Mouse (Mus musculus): ENCODE data around the gene Gadd45g. TPM values are rescaled to one million over a fixed set of nuclear protein-coding genes. Genes with fewer than 3 reads are reported as not detected.

Gene Gadd45g
- polyA plus RNA-seq, 1 experiment from 2014 or later, result 60.1 TPM

DNA sequence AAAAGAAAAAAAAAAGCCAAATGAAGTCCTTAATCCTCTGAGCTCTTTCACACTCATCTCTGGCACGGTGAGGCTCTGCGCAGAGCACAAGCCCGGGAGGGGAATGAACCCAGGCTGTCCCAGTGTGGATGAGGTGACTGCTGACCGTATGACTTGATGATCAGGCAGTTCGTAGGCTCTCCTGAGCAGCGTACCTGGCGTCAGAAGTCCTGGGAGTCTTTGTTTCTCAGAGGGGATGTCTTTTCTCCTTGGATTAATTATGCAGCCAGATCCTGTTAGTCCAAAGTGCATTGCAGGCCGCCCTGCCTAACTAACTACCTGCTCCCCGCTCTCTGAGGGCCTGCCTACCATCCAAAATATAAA lies 22.6 kb downstream of the Gadd45g start:
- no peak overlapping the region for H3K9ac ChIP-seq (ENCODE audit: low read depth, low read length)
- H3K4me3 ChIP-seq (replicated peaks; ENCODE audit: low read depth, low read length), result no peak overlapping the region
- no peaks in the 10 kb centered on the region for H3K27me3 ChIP-seq (ENCODE audit: insufficient read depth, low read length)
- DNase-seq (ENCODE audit: low spot score), result no peak
- no peaks in the 10 kb centered on the region for H3K36me3 ChIP-seq (ENCODE audit: insufficient read depth, low read length)
- no peak overlapping the region for H3K27ac ChIP-seq
- ATAC-seq (replicated peaks; ENCODE audit: low FRiP score, low read depth), result no peak
- H3K9me3 ChIP-seq (replicated peaks; ENCODE audit: low read length), result no peaks in the 10 kb centered on the region
- H3K4me2 ChIP-seq (ENCODE audit: low read length), result no peak overlapping the region
- peaks cover 3% of the 10 kb centered on the region for H3K4me1 ChIP-seq (replicated peaks; ENCODE audit: insufficient read depth, low read length)
- WGBS, result 72% methylated on average over 9 of the region's 9 CpGs
- TF ChIP-seq CTCF (IDR thresholded peaks at IDR 0.05; ENCODE audit: low read depth), result no peak

DNA sequence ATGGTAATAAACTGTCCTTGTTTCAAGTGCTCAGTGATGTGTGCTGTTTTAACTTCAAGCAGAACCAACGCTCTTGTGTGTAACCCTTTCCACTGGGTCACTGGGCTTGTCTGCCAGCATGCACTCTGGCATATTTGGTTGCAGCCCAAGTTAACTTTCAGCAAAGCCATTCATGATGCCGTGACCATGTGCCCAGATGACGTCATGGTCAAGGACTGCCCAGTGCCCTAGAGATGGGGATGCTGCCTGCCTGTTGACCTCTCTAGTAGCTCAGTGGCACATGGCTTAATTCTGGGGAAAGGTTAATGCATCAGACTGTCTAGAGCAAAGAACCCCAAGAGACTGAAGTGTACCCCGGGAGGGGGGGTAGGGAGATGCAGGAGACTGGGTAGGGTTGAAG lies 24.7 kb downstream of the Gadd45g start:
- 61% methylated on average over 4 of the region's 4 CpGs for WGBS
- DNase-seq (ENCODE audit: low spot score) (no peak), ATAC-seq (replicated peaks; ENCODE audit: low FRiP score, low read depth) (0 out of 2 replicates have a peak, but pooled peaks have one; percentile 26)
- Histone ChIP-seq H3K27ac (no peak overlapping the region), H3K9me3 (replicated peaks; ENCODE audit: low read length) (no peaks in the 10 kb centered on the region), H3K9ac (ENCODE audit: low read depth, low read length) (no peak overlapping the region), H3K4me1 (replicated peaks; ENCODE audit: insufficient read depth, low read length) (peaks cover 3% of the 10 kb centered on the region), H3K4me2 (ENCODE audit: low read length) (no peak overlapping the region), H3K36me3 (ENCODE audit: insufficient read depth, low read length) (no peaks in the 10 kb centered on the region), H3K27me3 (ENCODE audit: insufficient read depth, low read length) (no peaks in the 10 kb centered on the region), H3K4me3 (replicated peaks; ENCODE audit: low read depth, low read length) (no peak overlapping the region)
- no peak for TF ChIP-seq CTCF (IDR thresholded peaks at IDR 0.05; ENCODE audit: low read depth)

DNA sequence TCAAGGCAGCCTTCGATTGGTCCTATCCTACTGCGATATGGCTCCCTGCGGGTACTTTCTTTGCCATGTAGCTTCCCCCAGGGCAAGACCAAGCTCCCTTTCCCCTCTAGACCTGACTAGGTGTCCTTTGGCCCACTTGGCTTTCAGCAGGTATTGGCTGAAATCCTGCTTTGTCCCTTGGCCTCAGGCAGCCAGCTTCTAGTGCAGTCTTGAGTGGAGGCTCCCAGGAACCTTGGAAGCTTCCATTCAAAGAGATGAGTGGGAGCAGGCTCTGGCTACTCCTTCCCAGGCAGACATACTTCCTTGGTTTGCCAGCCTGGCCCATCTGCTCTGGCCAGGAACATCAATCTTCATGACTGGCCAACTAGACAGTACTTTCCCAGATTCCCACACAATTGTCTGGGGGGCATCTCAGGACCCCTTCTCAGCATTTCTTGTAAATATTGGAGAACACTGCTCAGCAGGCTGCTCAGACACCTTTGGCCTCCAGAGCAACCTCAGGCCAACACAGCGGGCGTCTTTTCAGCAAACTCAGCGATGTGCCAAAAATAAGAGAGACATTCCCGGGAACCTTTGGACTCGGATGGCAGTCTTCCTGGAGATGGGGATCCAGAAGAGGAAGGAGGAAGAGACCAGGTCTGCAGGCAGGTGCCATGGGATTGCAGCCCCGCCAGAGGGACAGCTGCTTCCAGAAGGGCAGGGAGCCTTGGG lies 25.9 kb downstream of the Gadd45g start:
- no peaks in the 10 kb centered on the region for H3K27me3 ChIP-seq (ENCODE audit: insufficient read depth, low read length)
- no peaks in the 10 kb centered on the region; the same call in none of the 2 replicates for H3K4me1 ChIP-seq (replicated peaks; ENCODE audit: insufficient read depth, low read length)
- H3K27ac ChIP-seq, result no peak overlapping the region
- DNase-seq (ENCODE audit: low spot score), result no peak
- no peaks in the 10 kb centered on the region for H3K36me3 ChIP-seq (ENCODE audit: insufficient read depth, low read length)
- no peak for ATAC-seq (replicated peaks; ENCODE audit: low FRiP score, low read depth)
- TF ChIP-seq CTCF (IDR thresholded peaks at IDR 0.05; ENCODE audit: low read depth), result no peak
- H3K9me3 ChIP-seq (replicated peaks; ENCODE audit: low read length), result no peaks in the 10 kb centered on the region
- H3K9ac ChIP-seq (ENCODE audit: low read depth, low read length), result no peak overlapping the region
- no peak overlapping the region for H3K4me3 ChIP-seq (replicated peaks; ENCODE audit: low read depth, low read length)
- no peak overlapping the region for H3K4me2 ChIP-seq (ENCODE audit: low read length)
- WGBS, result 81% methylated on average over 9 of the region's 9 CpGs

DNA sequence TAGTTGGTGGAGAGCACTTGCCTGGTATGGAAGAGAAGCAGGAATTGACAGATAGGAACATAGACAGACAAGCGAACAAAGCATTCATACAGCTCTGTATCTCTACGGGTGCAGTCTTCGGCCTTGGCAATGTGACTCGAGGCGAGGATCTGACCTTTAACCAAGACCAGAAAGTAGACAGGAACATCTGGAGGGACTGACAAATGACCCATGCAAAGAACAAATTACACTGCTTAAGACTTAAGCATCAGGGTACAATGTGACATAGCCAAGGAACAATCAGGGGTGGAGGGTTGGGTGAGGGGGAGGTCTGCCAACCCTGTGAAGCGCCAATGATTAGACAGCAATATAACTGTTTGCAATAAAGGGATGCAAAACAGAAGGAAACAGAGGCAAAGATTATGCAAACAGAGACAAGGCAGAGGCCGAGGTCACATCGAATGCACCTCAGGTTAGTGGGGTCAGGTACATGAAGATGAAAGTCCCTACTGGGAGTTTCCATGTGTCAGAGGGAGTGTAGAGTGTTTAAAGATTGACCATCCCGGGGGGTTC lies 26.6 kb downstream of the Gadd45g start:
- ATAC-seq (replicated peaks; ENCODE audit: low FRiP score, low read depth), result no peak

DNA sequence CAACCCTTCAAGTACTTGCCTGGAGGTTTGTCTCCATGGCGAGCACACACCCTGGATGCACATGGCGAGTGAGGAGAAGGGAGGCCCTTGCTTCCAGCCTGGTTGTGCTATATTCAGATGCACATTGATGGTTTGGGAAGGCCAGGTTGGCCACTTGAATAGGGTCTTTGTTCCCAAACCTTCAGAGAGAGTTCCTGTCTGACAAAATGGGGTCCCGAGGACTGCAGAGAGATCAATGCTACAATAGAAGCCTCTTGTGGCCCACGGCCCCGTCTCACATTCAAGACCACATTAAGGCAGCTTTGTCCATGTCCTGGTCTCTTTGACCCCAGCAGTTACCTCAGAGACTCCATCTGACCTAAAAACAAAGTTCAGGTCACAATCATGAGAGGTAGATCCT lies 27.3 kb downstream of the Gadd45g start:
- 87% methylated on average over 5 of the region's 5 CpGs for WGBS
- Histone ChIP-seq H3K36me3 (ENCODE audit: insufficient read depth, low read length) (no peaks in the 10 kb centered on the region), H3K4me2 (ENCODE audit: low read length) (no peak overlapping the region), H3K4me3 (replicated peaks; ENCODE audit: low read depth, low read length) (no peak overlapping the region), H3K4me1 (replicated peaks; ENCODE audit: insufficient read depth, low read length) (no peaks in the 10 kb centered on the region; the same call in 1 of the 2 replicates), H3K27ac (no peak overlapping the region), H3K9me3 (replicated peaks; ENCODE audit: low read length) (no peaks in the 10 kb centered on the region), H3K27me3 (ENCODE audit: insufficient read depth, low read length) (no peaks in the 10 kb centered on the region), H3K9ac (ENCODE audit: low read depth, low read length) (no peak overlapping the region)
- ATAC-seq (replicated peaks; ENCODE audit: low FRiP score, low read depth) (no peak), DNase-seq (ENCODE audit: low spot score) (no peak)
- TF ChIP-seq CTCF (IDR thresholded peaks at IDR 0.05; ENCODE audit: low read depth), result no peak

More for the DNA sequence above, 26.6 kb downstream of the Gadd45g start:
- H3K9me3 ChIP-seq (replicated peaks; ENCODE audit: low read length), result no peaks in the 10 kb centered on the region
- WGBS, result 72% methylated on average over 9 of the region's 9 CpGs
- H3K4me1 ChIP-seq (replicated peaks; ENCODE audit: insufficient read depth, low read length), result no peaks in the 10 kb centered on the region; the same call in none of the 2 replicates
- no peak for TF ChIP-seq CTCF (IDR thresholded peaks at IDR 0.05; ENCODE audit: low read depth)
- H3K27ac ChIP-seq, result no peak overlapping the region
- H3K36me3 ChIP-seq (ENCODE audit: insufficient read depth, low read length), result no peaks in the 10 kb centered on the region
- H3K9ac ChIP-seq (ENCODE audit: low read depth, low read length), result no peak overlapping the region
- H3K4me3 ChIP-seq (replicated peaks; ENCODE audit: low read depth, low read length), result no peak overlapping the region
- H3K4me2 ChIP-seq (ENCODE audit: low read length), result no peak overlapping the region
- no peak for DNase-seq (ENCODE audit: low spot score)
- H3K27me3 ChIP-seq (ENCODE audit: insufficient read depth, low read length), result no peaks in the 10 kb centered on the region

DNA sequence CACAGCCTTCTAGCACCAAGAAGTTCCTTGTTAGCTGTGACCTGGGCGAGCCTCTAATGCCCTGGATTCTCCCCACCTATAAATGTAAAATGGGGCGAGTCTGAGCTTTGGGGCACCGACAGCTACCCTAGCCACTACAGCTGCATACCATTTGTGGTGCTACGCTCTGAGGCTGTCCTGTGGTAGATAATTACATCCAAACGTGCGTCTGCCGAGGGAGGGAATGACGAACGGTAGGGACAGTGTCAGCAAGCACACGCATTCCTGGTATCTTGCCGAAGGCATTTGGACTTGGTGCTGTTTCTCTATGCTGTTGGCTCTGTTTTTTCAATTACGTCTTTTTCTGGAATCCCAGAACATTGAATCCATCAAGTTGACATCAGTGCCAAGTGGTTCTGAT lies 29.7 kb downstream of the Gadd45g start:
- no peak for TF ChIP-seq CTCF (IDR thresholded peaks at IDR 0.05; ENCODE audit: low read depth)
- no peaks in the 10 kb centered on the region for H3K27me3 ChIP-seq (ENCODE audit: insufficient read depth, low read length)
- DNase-seq (ENCODE audit: low spot score) (no peak), ATAC-seq (replicated peaks; ENCODE audit: low FRiP score, low read depth) (no peak)
- no peak overlapping the region for H3K4me2 ChIP-seq (ENCODE audit: low read length)
- no peaks in the 10 kb centered on the region; the same call in 1 of the 2 replicates for H3K4me1 ChIP-seq (replicated peaks; ENCODE audit: insufficient read depth, low read length)
- no peaks in the 10 kb centered on the region for H3K36me3 ChIP-seq (ENCODE audit: insufficient read depth, low read length)
- H3K4me3 ChIP-seq (replicated peaks; ENCODE audit: low read depth, low read length), result no peak overlapping the region
- no peak overlapping the region for H3K27ac ChIP-seq
- no peak overlapping the region for H3K9ac ChIP-seq (ENCODE audit: low read depth, low read length)
- no peaks in the 10 kb centered on the region for H3K9me3 ChIP-seq (replicated peaks; ENCODE audit: low read length)
- 69% methylated on average over 12 of the region's 12 CpGs for WGBS
